Mouse (Mus musculus) bone marrow, adult 2 months (tissue): Measurements from ENCODE around the gene Gprasp1.

ENCODE experiments used
- CTCF ChIP-seq: fragments of 200-500 bp; IDR thresholded peaks from 2 replicates; pipeline ENCODE4 v1.5.1; 2011; ENCODE audit warnings: low read length, control low read depth; ENCODE audit not compliant: control insufficient read depth, insufficient read depth
- POLR2A ChIP-seq: fragments of 200-500 bp; IDR thresholded peaks from 2 replicates; pipeline ENCODE4 v1.6.1; 2011; ENCODE audit warnings: low read depth, mild to moderate bottlenecking, control low read depth, low read length, borderline replicate concordance; ENCODE audit not compliant: control insufficient read depth

GRCm38 (mm10) chrX:135712845-135713244 lies 29.7 kb upstream of the Gprasp1 start:
- TF ChIP-seq CTCF = no peak
- TF ChIP-seq POLR2A = no peak
